Mouse (Mus musculus) c-Kit-positive CD71-positive TER-119-positive erythroid progenitor cells, embryonic 14.5 days (primary cell): Measurements from ENCODE around the gene Chd9.

ENCODE experiments used
- DNase-seq: peaks from one replicate; pipeline ENCODE4 v3.0.0-alpha.2; 2013; ENCODE audit warnings: low spot score

The Chd9 gene

DNA sequence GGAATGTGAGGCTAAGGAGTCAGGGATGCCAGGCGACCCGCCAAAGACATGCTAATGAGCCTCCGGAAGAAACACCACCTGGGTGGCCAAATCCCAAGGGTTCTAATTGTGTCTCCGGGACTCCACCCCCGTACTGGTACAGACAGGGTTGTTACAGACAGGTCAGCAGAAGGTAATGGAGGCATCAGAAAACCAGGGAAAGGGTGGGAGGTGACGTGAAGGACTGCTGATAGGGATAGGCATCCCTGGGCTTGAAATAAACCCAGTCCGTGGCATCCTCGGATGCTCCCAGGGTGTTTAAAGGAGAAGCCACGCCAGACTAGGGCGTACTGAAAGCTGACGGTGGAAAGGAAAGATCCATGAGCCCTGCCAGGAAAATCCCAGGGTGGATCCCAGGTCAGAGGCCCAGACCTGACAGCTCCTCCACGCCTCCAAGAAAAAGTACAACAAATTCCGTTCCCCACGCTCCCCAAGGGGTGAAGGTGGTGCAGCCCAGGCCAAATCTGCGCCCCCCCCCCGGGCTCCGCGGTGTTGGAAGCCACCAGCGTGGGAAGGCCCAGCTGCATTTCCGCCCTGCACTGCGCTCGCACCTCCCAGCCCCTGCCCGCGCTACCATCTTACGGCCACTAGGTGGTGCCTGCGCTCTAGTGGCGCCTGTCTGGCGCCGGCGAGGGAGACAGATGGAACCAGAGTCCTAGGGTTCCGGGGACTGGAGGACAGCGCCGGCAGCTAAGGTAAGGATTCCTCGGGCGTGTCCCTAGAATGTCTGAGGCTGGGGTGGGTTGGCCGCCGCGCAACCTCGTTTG, at the start of gene Chd9:
Chd9 (plus strand) TSS at position 172 of the 806 bp plus-strand sequence.
- DNase-seq, result peak; percentile 87

DNA sequence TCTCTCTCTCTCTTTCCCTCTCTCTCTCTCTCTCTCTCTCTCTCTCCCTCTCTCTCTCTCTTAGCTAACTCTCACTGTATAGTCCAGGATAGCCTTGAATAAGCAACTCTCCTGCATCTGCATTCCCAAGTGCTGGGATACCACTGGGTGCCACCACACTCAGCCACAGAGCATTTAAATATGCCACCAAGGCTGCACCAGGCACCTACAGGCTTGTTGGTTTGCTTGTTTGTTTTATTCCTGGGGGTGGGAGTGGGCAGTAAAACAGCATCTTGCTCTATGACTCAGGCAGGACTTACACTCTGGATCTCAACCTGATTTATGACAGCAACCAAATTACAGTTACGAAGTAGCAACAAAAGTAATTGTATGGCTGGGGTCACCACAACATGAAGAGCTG, 36.5 kb upstream of the Chd9 start:
- DNase-seq, result no peak

GRCm38 (mm10) chr8:90793710-90794109, 34.4 kb upstream of the Chd9 start:
- peak; percentile 45 for DNase-seq

- peak; percentile 44 for DNase-seq
Observed at GRCm38 (mm10) chr8:90794990-90795861, 32.9 kb upstream of the Chd9 start.

DNA sequence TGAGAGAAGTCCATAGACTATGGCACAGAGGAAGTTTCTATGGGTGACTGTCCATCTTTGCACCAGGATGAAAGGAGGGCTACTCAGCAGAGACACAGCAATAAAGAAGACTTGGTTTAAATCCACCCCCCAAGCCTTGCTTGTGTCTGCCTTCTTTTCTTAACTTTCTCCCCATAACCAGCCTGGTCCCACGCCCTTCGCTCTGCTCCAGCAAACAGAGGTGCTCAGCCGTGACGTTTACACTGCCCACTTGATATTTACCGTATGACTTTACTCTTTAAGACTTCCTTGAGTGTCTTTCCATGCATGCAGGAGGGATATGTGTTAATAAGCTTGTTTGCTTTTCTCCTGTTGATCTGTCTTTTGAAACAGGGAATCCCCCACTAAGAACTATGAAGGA, 28.7 kb upstream of the Chd9 start:
- no peak for DNase-seq

- DNase-seq, result peak; percentile 37
Observed at GRCm38 (mm10) chr8:90813602-90814320, 14.4 kb upstream of the Chd9 start.

DNA sequence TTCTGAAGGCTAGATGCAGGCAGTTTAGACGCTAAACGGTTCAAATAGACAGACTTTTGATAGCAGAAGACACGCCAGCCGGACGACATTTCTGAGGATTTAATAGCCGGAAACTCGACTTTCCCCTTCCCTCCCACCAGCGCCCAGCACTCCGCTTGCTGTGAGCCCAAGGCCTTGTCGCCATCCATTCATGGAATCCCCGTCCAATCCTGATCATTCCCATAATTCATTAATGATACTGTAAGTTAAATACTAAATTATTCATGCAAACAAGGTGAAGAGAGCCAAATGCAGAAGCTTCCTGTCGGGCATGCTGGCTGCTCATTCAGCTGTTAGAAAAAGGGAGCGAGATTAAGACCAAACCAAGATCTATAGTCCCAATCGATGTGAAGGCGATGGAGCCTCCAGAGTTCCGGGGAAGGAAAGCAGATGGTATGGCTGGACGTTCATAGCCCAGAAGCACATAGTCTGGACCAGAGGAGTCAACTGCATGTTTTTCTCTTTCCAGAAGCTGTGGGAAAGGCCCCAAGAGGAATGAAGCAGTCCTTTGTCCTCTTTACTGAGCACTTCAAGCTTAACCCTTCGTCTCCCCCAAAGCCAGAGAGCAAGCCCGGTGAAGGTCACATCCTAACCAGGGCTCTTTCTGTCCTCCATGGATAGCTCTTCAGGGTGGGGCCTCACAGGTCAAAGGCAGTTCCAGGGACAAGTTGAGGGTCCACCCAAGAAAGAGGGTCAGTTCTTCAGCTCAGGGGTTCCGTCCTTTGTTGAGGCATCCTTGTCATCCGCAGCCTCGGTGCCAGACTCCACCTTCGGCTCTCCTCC, 11.9 kb upstream of the Chd9 start:
- no peak for DNase-seq

GRCm38 (mm10) chr8:90817293-90817692, 10.9 kb upstream of the Chd9 start, which contains the start of gene Gm19935:
Gene Gm19935, minus strand, starts transcription at chr8:90817393.
- DNase-seq, result no peak

DNA sequence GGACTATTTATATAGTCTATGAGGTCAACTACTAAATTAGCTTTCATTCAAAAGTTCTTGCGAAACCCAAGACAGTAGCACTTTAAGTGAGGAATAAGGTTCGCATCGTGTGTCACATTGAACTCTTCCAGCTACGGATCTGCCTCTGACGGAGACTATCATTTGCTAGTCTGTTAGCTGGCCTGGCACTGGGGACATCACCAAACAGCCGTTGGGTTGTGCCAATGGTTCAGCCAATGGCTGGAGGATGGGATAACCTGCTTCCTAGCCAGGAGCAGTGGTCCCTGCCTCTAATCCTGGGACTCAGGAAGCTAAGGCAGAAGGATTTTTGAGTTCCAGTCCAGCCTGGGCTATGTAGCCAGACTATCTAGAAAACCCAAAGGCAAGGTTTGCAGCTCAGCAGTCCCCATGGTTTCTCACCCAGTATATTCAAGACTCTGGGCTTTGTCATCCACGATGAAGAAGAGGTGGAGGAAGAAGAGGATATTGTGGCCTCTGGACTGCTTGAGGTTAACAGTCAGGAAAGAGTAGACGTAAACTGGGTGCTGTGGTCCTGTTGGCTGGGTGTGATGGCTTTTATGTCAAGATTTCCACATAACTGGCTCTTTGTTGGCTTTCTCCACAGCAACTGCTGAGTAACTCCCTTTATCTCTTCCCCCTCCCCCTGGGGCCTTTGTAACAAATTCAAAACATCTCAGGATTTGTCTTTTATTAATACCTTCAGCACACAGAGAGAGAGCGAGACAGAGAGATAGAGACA, 8.4 kb upstream of the Chd9 start:
- DNase-seq, result no peak

DNA sequence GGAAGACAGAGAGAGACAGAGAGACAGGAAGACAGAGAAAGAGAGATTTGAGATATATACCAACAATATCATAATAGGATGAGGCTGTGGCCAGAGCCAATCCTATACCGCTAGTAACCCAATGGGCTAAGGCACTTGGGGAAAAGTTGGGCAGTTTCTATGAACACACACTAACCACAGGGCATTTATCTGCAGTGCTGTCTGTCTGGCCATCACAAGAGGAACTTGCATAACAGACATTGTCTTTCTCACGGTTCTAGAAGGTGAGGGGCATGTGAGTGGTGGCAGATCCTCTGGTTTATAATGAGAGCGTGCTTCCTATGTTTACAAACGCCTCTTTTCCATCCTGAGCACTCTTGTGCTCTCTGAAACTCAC, 7.8 kb upstream of the Chd9 start:
- no peak for DNase-seq

DNA sequence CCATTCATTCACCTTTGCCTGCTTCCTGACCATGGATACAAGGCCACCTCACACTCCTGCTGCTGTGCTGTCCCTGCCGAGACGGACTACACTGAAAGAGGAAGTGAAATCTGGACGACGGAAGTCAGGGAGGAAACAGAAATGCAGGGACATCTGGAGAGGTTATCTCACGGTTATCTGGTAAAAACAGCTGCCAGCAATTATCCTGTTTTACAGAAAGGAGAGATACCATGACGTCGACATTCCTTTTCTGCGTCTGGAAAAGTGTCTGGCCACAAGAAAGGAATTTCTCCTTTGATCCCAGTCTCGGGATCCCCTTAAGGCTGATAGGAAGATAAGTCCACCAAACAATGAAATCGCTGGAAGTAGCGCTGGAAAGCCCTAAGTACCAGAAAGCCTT, 5.7 kb upstream of the Chd9 start:
- DNase-seq, result no peak

GRCm38 (mm10) chr8:90825459-90825871, 2.7 kb upstream of the Chd9 start:
- no peak for DNase-seq

DNA sequence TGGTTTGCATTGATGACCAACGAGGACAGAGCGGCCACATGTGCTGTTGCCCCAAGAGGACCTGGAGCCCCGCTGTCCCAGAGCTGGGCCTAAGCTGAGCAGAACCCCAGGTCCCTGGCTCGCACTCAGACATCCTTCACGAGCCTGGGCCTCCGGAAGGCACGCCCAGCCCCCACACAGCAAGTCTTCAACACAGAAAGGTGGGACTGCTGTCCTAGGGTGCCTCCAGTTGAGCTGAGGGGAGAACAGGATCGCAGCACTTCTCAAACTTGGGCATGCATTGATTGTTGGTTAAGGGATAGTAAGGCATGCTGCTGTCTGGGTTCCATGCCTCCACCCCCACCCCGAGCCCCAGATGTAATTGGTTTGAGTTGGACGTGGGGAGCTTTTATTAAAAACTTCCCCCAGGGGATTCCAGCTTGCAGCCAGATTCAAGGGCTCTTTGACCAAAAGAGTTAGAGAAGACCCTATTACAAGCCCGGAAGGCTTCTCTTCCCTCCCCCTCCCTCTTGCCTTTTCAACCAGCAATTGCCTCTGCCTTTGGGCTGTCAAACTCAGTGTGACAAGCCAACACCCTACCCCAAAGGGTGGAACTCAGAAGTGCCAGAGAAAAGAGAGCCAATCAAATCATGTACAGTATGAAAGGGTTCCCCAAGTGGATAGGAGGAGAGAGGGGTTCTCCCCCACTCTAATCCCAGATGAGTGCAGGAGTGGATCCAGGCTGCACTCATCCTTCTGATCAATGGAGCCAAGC, 1.0 kb downstream of the Chd9 start:
- peak; percentile 32 for DNase-seq

GRCm38 (mm10) chr8:90829825-90830224, 1.7 kb downstream of the Chd9 start:
- peak; percentile 43 for DNase-seq

DNA sequence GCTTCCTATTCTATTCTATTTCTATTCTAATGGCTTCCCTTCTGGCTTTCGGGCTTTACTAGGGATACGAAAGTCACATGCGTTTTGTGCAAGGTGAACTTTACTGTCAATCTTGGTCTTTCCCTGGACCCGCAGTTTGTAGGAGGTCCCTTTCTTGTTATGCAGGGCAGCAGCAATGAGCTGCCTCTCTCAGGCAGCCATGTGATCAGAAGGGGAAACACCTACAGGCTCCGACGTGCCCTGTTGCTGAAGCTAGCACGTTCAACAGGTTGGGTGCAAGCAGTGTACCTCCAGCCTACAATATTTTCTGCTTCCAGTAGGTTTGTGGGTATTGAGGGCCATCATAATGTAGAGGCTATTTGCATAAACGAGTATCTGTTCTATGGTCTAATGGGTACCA, 2.8 kb downstream of the Chd9 start:
- no peak for DNase-seq

DNA sequence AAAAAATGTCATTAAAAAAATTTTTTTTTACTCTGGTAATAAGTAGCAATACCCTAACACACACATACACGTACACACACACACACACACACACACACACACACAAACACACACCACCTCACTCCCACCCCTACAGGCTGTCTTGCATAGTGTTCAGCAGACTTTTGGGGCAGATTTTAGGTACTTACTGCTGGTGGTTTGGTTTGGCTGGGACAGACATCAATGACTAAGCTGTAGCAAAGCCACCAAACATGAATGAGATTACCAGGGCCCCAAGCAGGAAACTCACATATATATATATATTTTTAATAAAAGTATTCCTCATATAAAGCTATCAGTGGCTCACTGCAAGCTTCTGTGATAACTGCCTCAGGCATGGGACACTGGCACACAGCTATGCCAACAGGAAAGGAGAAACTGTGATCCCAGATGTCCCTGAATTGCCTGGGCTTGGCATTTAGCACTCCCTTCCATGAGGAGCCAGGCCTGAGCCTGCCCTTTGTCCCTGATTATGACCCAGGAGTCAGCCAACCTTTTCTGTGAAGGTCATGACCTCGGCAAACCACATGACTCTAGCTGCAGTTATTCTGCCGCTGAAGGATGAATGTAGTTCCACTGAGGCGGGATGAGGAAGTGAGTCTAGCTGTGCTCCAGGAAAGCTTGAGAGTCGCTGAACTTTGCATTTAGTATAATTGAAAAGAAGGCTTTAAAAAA, 4.6 kb downstream of the Chd9 start:
- no peak for DNase-seq

- no peak for DNase-seq
Observed at GRCm38 (mm10) chr8:90833628-90834320, 5.6 kb downstream of the Chd9 start.

- DNase-seq, result no peak
Observed at GRCm38 (mm10) chr8:90834321-90834672, 6.1 kb downstream of the Chd9 start.

GRCm38 (mm10) chr8:90837440-90837839, 9.3 kb downstream of the Chd9 start:
- no peak for DNase-seq
